Mouse (Mus musculus): Measurements from ENCODE around the gene Gnaq.

GRCm38 (mm10) chr19:16287307-16287706 lies 154.7 kb downstream of the Gnaq start:
- no peak for TF ChIP-seq GATA1 (IDR thresholded peaks at IDR 0.05; ENCODE audit: borderline replicate concordance, low read length)
- TF ChIP-seq FLI1 (IDR thresholded peaks at IDR 0.05; ENCODE audit: low read length) = no peak
